Mouse (Mus musculus) kidney, embryonic 16.5 days (tissue): Measurements from ENCODE around the gene Inppl1. TPM values are rescaled to one million over a fixed set of nuclear protein-coding genes. Genes with fewer than 3 reads are reported as not detected.

ENCODE experiments used
- ATAC-seq: fragments of 200-750 bp; cut with Nextera tagmentation; 2 replicates; pipeline ENCODE4 v1.8.0; 2017; ENCODE audit warnings: moderate TSS enrichment; ENCODE audit not compliant: low FRiP score, low TSS enrichment
- H3K27ac ChIP-seq: fragments of 300-500 bp; sonication (generic); 2 replicates; pipeline ENCODE4 v1.5.1; 2014; ENCODE audit warnings: low read length
- H3K27me3 ChIP-seq: fragments of 300-500 bp; sonication (generic); 2 replicates; pipeline ENCODE4 v1.6.1; 2014; ENCODE audit warnings: low read length, control low read depth, mixed read lengths; ENCODE audit not compliant: insufficient read depth
- H3K36me3 ChIP-seq: fragments of 300-500 bp; sonication (generic); 2 replicates; pipeline ENCODE4 v1.6.1; 2014; ENCODE audit warnings: low read length, control low read depth, mixed read lengths; ENCODE audit not compliant: insufficient read depth
- H3K4me1 ChIP-seq: fragments of 300-500 bp; sonication (generic); 2 replicates; pipeline ENCODE4 v1.6.1; 2014; ENCODE audit warnings: low read length, control low read depth, mixed read lengths; ENCODE audit not compliant: insufficient read depth
- H3K4me2 ChIP-seq: fragments of 300-500 bp; sonication (generic); replicated peaks from 2 replicates; pipeline ENCODE4 v1.6.1; 2014; ENCODE audit warnings: low read depth, low read length
- H3K4me3 ChIP-seq: fragments of 300-500 bp; sonication (generic); 2 replicates; pipeline ENCODE4 v1.5.1; 2014; ENCODE audit warnings: mild to moderate bottlenecking, low read length
- H3K9ac ChIP-seq: fragments of 300-500 bp; sonication (generic); replicated peaks from 2 replicates; pipeline ENCODE4 v1.6.1; 2014; ENCODE audit warnings: low read length
- H3K9me3 ChIP-seq: fragments of 300-500 bp; sonication (generic); 2 replicates; pipeline ENCODE4 v1.6.1; 2016; ENCODE audit warnings: low read length, control low read depth
- WGBS: fragments of 180-500 bp; shearing (Covaris S2); extraction: QIAGEN DNeasy Blood & Tissue Kit; methylation state at CpG from one replicate; pipeline ENCODE4 v1.1.7; 2014; 5-methylcytosine and 5-hydroxymethylcytosine counted together
- polyA plus RNA-seq: library from polyadenylated mRNA; unstranded; fragments of >200 nt; fragmentation: Nextera tagmentation; extraction: Ambion mirVana; gene quantifications from 2 replicates; pipeline ENCODE4 v1.2.1, GENCODE M21; 2015

Gene Inppl1
- polyA plus RNA-seq, 1 experiment from 2014 or later: 55.6 TPM

- ATAC-seq: no peak
- WGBS: 76% methylated on average over 5 of the region's 5 CpGs
- peaks cover 19% of the 10 kb centered on the region for H3K4me1 ChIP-seq
Observed at GRCm38 (mm10) chr7:101833352-101833751, 4.7 kb downstream of the Inppl1 start.

GRCm38 (mm10) chr7:101832372-101832771, 5.7 kb downstream of the Inppl1 start:
- H3K9me3 ChIP-seq: no peaks in the 10 kb centered on the region
- H3K4me1 ChIP-seq: peaks cover 18% of the 10 kb centered on the region
- no peak overlapping the region for H3K27ac ChIP-seq
- no peak overlapping the region for H3K4me2 ChIP-seq
- WGBS: 91% methylated on average over 4 of the region's 4 CpGs
- no peak overlapping the region for H3K9ac ChIP-seq
- no peak for ATAC-seq
- H3K27me3 ChIP-seq: no peaks in the 10 kb centered on the region
- H3K36me3 ChIP-seq: peaks cover 68% of the 10 kb centered on the region
- H3K4me3 ChIP-seq: no peak overlapping the region

More at GRCm38 (mm10) chr7:101833352-101833751, 4.7 kb downstream of the Inppl1 start:
- Histone ChIP-seq H3K4me2 (no peak overlapping the region), H3K36me3 (peaks cover 58% of the 10 kb centered on the region), H3K27ac (no peak overlapping the region), H3K27me3 (no peaks in the 10 kb centered on the region), H3K4me3 (no peak overlapping the region), H3K9ac (no peak overlapping the region), H3K9me3 (no peaks in the 10 kb centered on the region)

- no peak for ATAC-seq
- Histone ChIP-seq H3K4me3 (no peak overlapping the region), H3K4me2 (no peak overlapping the region), H3K27me3 (no peaks in the 10 kb centered on the region), H3K27ac (no peak overlapping the region), H3K9ac (no peak overlapping the region), H3K36me3 (peaks cover 77% of the 10 kb centered on the region), H3K9me3 (no peaks in the 10 kb centered on the region), H3K4me1 (peaks cover 18% of the 10 kb centered on the region)
- 94% methylated on average over 8 of the region's 8 CpGs for WGBS
Observed at GRCm38 (mm10) chr7:101831437-101831836, 6.6 kb downstream of the Inppl1 start.

GRCm38 (mm10) chr7:101830373-101830772, 7.7 kb downstream of the Inppl1 start:
- Histone ChIP-seq H3K27ac (no peak overlapping the region), H3K36me3 (peaks cover 88% of the 10 kb centered on the region), H3K4me2 (no peak overlapping the region), H3K27me3 (no peaks in the 10 kb centered on the region), H3K9me3 (no peaks in the 10 kb centered on the region), H3K9ac (no peak overlapping the region), H3K4me1 (peaks cover 16% of the 10 kb centered on the region), H3K4me3 (no peak overlapping the region)
- 89% methylated on average over 3 of the region's 3 CpGs for WGBS
- ATAC-seq: no peak

GRCm38 (mm10) chr7:101823758-101824630, 14.0 kb downstream of the Inppl1 start:
- H3K27me3 ChIP-seq: peaks cover 34% of the 10 kb centered on the region
- no peaks in the 10 kb centered on the region for H3K9me3 ChIP-seq
- no peak overlapping the region for H3K4me2 ChIP-seq
- WGBS: 74% methylated on average over 18 of the region's 18 CpGs
- ATAC-seq: no peak
- no peak overlapping the region for H3K4me3 ChIP-seq
- H3K4me1 ChIP-seq: peaks cover 24% of the 10 kb centered on the region
- H3K36me3 ChIP-seq: peaks cover 58% of the 10 kb centered on the region
- no peak overlapping the region for H3K9ac ChIP-seq
- H3K27ac ChIP-seq: no peak overlapping the region

- H3K27ac ChIP-seq: no peak overlapping the region; the same call in 1 of the 2 replicates
- 35% methylated on average over 32 of the region's 32 CpGs for whole genome bisulfite sequencing
- H3K4me3 ChIP-seq: no peak overlapping the region; the same call in 1 of the 2 replicates
- peak; percentile 20; the same call in 1 of the 2 replicates for ATAC-seq
- H3K9me3 ChIP-seq: no peaks in the 10 kb centered on the region
- H3K36me3 ChIP-seq: peaks cover 49% of the 10 kb centered on the region
- peak overlapping the region; percentile 97 for H3K4me2 ChIP-seq
- peaks cover 43% of the 10 kb centered on the region for H3K27me3 ChIP-seq
- no peak overlapping the region for H3K9ac ChIP-seq
- H3K4me1 ChIP-seq: peaks cover 28% of the 10 kb centered on the region
Observed at GRCm38 (mm10) chr7:101822836-101823757, 14.9 kb downstream of the Inppl1 start.

- H3K4me2 ChIP-seq: peak overlapping the region; percentile 97
- ATAC-seq: peak; percentile 89
- H3K4me1 ChIP-seq: peaks cover 31% of the 10 kb centered on the region
- peak overlapping the region; percentile 74 for H3K27ac ChIP-seq
- peak overlapping the region; percentile 81 for H3K9ac ChIP-seq
- peaks cover 36% of the 10 kb centered on the region for H3K36me3 ChIP-seq
- WGBS: 0% methylated on average over 67 of the region's 71 CpGs
- peak overlapping the region; percentile 53 for H3K4me3 ChIP-seq
- H3K9me3 ChIP-seq: no peaks in the 10 kb centered on the region
- peaks cover 56% of the 10 kb centered on the region for H3K27me3 ChIP-seq
Observed at GRCm38 (mm10) chr7:101821571-101822501, 16.2 kb downstream of the Inppl1 start.

GRCm38 (mm10) chr7:101820295-101821030, 17.6 kb downstream of the Inppl1 start:
- ATAC-seq: no peak
- peaks cover 31% of the 10 kb centered on the region for H3K4me1 ChIP-seq
- peaks cover 23% of the 10 kb centered on the region for H3K36me3 ChIP-seq
- peak overlapping the region; percentile 97 for H3K4me2 ChIP-seq
- H3K4me3 ChIP-seq: peak overlapping the region; percentile 53
- no peak overlapping the region; the same call in 1 of the 2 replicates for H3K9ac ChIP-seq
- WGBS: 3% methylated on average over 35 of the region's 35 CpGs
- H3K9me3 ChIP-seq: no peaks in the 10 kb centered on the region
- peaks cover 63% of the 10 kb centered on the region for H3K27me3 ChIP-seq
- H3K27ac ChIP-seq: no peak overlapping the region
